Mouse (Mus musculus): ENCODE results near the gene Traf4.
"Not testable (repeated sequence)": the region's sequence is repeated elsewhere in the genome, so short reads cannot be mapped to it uniquely, and the experiment has no call there.

The Traf4 gene

DNA sequence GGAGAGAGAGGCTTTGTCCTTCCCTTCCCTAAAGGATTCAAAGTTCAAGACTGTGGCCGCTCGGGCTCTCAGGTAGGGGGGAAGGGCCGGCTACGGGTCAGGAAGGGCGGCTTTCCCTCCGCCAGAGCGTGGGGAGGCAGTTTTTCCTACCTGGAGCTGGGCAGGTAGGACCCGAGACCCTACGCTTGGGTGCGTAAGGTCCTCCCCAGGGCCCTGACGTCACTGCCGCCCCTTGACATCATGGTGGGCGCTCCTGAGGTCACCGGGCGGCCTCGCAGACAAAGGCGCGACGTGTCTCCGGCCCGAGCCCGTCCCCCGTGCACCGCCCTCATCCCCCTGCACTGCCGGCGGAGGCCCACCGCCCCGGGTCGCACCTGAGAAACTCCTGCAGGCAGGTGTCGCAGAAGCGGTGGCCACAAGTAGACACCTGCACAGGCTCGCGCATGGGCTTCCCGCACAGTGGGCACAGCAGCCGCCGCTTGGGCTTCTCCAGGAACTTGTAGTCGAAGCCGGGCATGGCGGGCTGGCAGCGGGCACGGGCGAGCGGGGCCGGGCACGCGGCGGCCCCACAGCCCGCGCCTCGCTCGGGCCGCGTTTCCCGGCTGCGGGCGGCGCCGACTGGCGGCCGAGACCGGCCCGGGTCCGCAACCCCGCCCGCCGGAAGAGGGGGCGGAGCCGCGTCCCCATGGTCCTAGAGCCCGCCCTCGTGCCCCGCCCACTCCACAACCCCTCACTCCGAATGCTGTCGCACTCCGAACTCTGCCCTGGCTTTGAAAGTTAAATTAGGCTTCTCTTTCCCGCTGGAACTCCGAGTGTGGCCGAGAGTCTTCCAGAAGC lies at the start of gene Traf4:
Traf4 (minus strand) TSS at position 666 of the 837 bp plus-strand sequence.
- DNase-seq (ENCODE audit: low spot score): peak; percentile 85

DNA sequence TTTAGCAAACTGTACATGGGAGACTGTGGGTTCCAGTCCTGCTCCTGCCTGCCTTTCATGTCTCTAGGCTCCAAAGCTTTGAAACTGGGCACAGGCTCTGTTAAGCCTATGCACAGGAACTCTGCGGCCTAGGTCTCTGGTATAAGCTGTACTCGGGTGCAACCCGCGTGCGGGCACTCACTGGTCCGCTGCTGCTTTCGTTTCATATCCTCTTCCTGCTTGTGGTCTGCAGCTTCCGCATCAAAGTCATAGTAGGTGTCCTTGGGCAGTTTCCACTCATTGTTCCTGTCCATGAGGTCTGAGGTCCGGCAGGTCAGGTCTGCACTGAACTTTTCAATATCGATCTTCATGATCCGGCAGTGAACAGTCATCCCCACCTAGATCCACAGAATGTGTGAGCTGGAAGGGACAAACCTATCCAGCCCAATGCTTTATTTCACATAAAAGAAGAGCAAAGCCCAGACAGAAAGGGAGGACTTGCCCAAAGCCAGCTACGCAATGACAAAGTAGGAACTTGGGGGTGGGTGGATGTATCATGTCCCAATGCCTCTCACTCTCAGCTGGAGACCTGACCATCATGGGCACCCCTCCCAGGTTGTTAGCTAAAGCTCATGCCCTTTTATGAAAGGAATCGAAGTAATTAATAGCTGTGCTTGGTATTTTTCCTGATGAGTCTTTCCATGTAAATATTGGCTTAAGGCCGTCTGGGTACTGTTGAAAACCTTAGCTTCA lies 47.9 kb upstream of the Traf4 start:
- DNase-seq (ENCODE audit: low spot score): no peak

DNA sequence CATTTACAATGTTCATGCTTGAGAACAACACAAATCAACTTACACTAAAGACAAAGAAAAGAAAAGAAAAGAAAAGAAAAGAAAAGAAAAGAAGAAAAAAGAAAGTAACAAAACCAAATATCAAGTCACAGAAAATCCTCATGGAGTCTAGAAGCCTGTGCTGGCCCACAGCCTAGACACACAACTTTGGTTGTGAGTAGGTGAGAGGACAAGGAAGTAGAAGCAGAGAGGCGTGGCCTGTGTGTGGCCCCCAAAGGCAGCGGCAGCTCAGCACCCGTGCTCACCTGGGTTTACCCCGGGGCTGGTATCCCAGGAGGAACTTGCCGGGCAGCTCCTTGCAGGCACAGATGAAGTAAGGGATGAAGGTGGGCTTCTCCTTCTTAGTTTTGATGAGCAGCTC lies 46.1 kb upstream of the Traf4 start:
- DNase-seq (ENCODE audit: low spot score): no peak

DNA sequence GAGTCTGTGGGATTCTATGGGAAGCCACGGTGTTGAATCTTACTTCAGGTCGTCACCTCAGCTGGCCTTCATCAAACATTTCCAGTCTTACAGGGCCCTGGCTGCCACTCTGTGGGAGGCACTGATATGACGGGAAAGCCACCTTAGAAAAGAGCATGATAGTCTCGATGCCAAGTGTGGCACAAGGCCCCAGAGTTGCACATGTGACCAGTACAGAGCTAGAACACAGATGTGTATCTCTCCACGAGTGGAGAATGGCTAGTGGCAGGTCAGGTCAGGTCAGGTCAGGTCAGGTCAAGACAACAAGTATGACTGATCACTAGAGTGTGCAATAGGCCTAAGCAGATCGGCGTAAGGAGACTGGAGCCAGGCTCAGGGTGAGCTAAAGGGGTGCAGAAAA lies 45.2 kb upstream of the Traf4 start:
- DNase-seq (ENCODE audit: low spot score): peak; percentile 62

DNA sequence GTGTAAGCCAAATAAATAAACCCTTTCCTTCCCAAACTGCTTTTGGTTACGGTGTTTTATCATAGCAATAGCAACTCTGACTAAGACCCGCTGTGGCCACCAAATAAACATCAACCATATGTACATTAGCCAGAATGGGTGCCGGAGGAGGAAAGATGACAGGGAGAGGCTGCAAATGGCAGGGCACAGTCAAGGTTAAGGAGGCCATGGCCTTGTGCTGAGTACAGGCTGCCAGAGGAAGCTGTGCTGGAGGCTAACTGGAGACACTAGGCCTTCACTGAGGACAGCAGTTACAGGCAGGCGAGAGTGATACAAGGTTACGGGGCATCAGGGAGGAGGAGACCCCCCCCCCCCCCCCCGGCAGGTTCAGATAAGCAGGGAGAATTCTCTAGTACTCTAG lies 44.5 kb upstream of the Traf4 start:
- peak; percentile 41 for DNase-seq (ENCODE audit: low spot score)

DNA sequence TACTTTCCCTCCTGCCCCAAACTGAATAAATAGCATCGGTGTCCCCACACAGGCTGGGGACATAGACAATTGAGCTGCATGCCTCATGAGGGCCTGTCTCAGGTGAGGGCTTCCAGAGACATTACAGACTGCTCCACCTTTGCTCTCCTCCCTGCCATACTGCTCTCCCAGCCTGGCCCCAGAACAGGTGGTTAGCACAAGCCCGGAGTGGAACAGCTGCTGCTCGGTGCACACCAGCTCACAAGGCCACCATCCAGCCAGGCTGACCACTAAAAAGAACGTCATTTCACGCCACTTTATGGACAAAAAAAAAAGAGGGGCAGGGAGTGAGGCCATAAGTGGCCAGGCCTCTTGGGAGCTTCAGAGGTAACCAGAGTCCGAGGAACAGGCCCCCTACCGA lies 41.8 kb upstream of the Traf4 start:
- no peak for DNase-seq (ENCODE audit: low spot score)

DNA sequence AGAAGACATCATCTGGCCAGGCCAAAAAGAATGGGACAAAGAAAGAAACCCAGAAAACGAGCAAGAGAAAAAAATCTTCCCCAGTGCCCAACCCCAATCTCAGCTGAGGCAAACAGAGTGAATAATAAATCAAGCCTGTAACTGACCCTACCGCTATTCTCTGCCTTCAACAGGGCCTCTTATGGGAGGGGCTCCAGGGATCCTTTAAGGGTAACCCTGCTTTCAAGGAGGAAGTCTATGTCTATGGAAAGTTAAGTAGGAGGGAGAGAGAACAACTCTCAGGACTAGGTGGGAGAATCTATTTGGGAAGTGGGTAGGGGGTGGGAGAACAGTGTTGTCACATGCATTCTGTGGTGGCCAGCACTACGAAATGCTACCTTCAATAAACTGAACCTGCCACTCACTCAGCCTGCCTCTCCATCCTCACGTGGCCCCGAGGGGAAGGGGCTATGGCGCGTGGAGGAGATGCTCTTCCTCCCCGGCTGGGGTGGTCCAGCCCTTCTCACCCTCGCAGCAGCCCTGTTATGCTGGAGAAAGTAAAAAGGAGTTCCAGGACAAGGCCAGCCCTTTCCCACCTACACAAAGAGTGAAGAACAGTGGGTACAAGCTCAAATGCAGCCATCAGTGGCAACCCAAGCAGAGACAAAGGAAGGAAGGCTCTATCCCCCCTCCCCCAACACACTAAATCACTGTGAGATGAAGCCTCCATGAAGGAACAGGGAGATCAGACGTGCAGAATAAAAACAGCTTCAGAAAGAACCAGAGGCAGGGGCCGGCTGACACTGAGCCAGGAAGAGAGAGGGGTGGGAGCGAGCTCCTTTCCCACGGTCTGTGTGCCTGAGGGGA lies 40.2 kb upstream of the Traf4 start:
- no peak for DNase-seq (ENCODE audit: low spot score)

DNA sequence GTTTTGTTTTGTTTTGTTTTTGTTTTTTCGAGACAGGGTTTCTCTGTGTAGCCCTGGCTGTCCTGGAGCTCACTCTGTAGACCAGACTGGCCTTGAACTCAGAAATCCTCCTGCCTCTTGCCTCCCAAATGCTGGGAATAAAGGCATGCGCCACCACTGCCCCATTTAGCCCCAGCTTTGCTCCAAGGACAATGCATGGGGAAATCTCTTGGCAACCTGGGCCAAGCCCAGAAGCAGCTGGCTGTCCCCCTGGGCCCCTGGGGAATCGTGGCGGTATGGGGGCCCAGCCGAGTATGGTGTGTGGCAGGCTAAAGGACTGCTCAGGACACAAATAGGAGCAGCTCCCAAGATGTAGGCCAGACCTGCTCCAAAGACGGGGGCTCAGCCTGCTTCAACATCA lies 38.9 kb upstream of the Traf4 start:
- no peak for DNase-seq (ENCODE audit: low spot score)

DNA sequence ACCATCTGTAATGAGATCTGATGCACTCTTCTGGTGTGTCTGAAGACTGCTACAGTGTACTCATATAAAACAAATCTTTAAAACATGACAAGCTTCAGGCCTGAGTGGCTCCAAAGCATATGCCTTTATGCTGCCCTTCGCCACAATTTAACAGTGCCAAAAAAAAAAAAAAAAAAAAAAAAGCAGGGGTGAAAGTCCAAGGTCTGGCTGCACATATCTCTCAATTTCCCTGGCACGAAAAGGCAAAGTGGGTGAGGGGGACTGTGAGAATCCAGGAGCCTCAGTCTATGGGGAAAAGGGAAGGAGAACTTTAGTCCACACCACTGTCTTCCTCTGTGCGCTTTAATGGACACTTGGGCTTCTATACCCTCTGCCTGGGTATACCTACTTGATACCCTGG lies 37.0 kb upstream of the Traf4 start:
- no peak for DNase-seq (ENCODE audit: low spot score)

DNA sequence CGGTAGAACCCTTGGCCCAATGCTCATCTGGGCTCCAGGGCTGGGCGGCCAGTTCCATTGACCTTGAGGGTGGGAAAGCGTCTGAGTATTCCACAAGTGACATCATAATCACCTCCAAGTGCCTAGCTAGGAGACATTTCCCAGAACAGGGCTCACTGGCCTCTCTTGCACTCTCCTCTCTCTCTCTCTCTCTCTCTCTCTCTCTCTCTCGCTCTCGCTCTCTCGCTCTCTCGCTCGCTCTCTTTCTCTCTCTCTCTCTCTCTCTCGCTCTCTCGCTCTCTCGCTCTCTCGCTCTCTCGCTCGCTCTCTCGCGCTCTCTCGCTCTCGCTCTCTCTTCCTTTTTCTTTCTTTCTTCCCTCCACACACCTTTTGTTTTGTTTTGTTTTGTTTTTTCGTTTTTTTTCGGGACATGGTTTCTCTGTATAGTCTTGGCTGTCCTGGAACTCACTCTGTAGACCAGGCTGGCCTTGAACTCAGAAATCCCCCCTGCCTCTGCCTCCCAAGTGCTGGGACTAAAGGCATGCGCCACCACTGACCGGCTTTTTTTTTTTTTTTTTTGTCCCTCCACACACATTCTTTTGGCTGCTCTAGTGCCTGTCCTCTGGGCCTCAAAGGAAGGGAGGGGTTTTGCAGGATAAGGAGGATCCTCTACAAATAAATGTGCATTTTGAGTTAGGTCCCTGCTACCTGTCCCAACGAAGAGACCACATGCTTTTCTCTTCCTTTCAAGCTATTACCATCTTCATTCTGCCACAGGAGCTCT lies 29.9 kb upstream of the Traf4 start:
- no peak for DNase-seq (ENCODE audit: low spot score)

DNA sequence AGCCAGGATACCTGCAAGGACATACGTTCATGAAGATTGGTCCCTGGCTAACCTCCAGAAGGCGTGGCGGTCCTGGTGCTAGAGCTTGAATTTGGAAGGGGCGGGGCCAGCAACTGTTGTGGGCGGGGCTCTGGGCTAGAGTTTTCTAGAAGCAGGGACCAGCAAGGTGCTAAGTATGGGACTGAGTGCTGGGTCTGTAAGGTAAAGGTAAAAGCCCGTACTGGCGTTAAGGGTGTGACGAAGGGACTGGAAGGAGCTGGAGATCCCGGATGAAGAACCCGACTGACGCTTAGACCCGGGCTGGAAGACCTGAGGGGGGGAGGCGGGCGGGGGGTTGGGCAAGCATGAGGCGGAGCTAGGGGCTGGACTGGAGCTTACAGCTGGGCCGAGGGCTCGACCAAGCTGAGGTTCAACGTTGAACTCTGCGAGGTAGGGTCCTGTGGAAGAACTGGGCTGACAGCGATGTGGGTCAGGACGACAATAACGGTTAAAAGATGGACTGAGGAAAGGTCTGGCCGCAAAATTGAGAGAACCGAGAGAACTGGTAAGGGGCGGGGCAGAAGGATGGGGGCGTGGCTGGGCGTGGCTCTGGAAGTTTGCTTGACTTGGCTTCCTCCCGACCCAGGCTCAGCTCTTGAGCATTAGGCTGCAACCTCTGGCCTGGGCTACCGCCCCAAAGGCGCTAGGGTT lies 29.2 kb upstream of the Traf4 start:
- DNase-seq (ENCODE audit: low spot score): peak; percentile 81

DNA sequence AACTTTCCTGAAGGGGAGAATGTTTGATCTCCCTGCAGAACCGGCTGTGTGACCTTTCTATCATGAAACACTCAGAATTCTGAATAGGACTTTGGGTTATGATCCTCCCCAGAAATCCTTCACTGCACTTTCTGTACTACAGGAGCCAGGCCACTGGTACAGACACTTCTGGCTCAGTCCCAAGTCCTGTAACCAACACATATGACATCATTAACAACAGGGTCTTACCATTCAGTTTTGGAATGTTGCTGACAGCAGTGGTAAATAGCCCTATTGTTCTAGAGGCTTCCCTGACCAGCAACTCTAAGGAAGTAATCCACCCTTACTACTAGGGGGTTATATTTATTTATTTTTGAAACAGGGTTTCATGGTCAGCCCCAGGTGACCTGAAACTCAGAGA lies 27.7 kb upstream of the Traf4 start, which contains the start of gene Proca1:
Proca1 (plus strand) TSS at position 280 of the 400 bp plus-strand sequence.
- DNase-seq (ENCODE audit: low spot score): no peak

DNA sequence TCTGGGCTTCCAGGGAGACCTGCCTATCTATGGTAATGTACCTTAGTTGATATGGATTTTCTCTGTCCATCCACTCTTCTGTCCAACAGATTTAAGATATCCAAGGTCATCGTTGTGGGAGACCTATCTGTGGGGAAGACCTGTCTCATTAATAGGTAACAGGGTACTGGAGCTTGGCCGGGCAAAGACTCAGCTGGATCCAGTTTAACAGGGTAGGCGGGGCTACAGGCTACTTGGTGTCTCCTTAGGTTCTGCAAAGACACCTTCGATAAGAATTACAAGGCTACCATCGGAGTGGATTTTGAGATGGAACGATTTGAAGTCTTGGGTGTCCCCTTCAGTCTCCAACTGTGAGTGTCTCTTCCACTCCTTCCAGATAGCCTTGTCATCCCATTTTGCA lies 24.7 kb upstream of the Traf4 start:
- DNase-seq (ENCODE audit: low spot score): no peak

DNA sequence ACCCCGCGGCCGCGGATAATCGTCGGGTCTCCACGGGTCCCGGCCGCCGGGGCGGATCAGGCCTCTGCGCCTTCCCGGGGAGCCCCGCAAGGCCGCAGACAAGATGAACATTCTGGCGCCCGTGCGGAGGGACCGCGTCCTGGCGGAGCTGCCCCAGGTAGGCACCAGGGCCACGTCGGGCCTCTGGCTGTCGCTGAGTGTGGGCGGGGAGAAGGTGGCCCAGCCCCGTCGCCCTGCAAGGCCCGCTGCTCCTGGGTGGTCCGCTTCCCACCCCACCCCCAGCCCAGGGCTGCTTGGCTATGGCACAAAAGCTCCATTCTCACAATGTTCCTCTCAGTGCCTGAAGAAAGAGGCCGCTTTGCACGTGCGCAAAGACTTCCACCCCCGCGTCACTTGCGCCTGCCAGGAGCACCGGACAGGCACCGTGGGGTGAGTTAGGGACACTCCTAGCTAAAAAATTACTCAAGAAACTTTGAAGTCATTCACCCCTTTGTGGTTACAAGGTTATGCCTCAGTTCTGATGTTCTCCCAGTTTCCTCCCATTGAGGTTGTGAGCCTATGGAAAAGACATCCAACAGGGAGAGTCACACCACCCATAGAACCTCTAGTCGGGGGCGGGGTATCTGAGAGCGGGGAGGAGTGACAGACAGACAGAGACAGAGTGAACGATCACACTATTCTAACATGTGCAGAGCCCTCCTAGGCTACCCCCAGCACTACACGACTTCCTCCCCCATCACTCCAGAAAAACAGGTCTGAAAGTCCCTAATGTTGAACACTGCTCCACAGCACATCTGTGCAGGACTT lies 24.0 kb upstream of the Traf4 start:
- peak; percentile 88 for DNase-seq (ENCODE audit: low spot score)

DNA sequence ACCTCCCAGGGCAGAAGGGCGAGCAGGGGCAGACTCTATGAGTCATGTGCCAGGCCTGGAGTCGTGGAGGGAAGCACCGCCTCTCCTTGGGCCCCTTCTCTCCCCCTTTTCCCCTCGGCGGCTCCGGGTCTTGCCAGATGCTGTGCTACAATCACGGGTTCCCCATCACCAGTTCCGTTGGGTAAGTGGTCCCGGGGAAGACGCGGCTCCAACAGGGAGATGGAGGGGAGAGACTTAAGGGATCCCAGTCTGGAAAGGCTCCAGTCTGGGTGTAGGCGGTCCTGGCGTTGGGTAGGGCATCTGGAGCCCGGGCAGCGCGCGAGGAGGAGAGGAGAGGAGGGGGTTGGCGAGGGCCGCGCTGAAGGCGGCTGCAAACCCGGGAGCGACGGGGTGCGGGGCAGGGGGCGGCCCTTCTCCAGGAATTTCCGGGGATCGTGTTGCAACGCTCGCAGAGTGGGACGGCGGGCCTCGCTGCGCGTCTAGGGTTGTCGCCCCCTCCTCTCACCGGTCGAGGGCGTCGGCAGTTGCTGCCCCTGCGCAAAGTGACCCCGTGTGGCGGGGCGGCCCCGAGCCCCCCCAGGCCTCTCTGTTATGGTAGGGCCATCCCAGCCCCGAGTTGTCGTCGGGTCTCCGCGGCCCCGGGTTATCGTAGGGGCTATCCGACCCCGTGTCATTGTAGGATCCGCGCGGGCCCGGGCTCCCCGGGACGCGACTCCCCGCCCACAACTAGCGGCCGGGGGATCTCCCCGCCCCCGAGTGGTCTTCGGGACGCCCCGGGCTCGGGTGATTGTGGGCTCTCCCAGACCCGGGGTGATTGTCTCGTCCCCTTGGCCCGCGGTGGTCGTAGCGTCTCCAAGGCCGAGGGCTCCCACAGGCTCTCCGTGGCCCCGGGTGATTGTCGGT lies 23.2 kb upstream of the Traf4 start, which contains the start of gene Rab34:
Rab34 (plus strand) TSS at position 100 of the 903 bp plus-strand sequence.
- DNase-seq (ENCODE audit: low spot score): peak; percentile 86

DNA sequence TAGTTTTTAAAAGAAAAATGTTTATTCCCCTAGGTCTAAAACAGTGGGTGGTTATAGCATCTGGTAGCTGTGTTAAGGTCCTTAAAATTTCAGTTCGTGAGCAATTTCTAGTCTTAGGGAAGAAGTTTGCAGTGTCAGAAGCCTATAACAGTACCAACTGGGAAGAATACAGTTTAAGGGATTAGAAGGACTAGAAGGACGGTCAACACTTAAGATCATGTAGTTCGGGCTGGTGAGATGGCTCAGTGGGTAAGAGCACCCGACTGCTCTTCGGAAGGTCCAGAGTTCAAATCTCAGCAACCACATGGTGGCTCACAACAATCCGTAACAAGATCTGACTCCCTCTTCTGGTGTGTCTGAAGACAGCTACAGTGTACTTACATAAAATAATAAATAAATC lies 19.3 kb upstream of the Traf4 start:
- not testable (repeated sequence) for DNase-seq (ENCODE audit: low spot score)

DNA sequence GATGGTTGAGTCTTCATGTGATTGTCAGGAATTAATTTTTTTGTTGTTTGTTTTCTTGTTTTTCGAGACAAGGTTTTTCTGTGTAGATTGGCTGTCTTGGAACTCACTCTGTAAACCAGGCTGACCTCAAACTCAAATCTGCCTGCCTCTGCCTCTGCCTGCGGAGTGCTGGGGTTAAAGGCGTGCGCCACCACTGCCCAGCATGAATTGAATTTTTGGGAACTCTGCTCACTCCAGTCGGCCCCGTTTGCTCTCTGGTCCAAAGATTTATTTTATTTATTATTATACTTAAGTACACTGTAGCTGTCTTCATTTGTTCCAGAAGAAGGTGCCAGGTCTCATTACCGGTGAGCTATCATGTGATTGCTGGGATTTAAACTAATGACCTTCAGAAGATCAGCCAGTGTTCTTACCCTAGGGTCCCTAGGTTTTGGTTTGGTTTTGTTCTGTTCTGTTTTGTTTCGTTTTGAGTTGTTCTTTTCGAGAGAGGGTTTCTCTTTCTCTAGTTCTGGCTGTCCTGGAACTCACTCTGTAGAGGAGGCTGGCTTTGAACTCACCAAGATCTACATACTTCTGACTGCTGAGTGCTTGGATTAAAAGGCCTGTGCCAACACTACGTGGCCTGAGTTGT lies 18.6 kb upstream of the Traf4 start:
- DNase-seq (ENCODE audit: low spot score): no peak
